Mouse (Mus musculus): ENCODE measurements around the gene Trarg1. TPM values are rescaled to one million over a fixed set of nuclear protein-coding genes. Genes with fewer than 3 reads are reported as not detected.

Trarg1 gene
- polyA plus RNA-seq, 2 experiments = not detected

- Histone ChIP-seq H3K27me3 (ENCODE audit: control insufficient read depth, insufficient read depth, low read length) (peaks cover 18% of the 10 kb centered on the region), H3K9ac (replicated peaks) (no peak overlapping the region), H3K36me3 (replicated peaks; ENCODE audit: control insufficient read depth, insufficient read depth, low read depth) (no peaks in the 10 kb centered on the region), H3K4me2 (ENCODE audit: low read depth) (no peak overlapping the region), H3K4me1 (replicated peaks; ENCODE audit: control insufficient read depth in 2 of 2, insufficient read depth in 2 of 2, low read length in 1 of 2) (no peaks in the 10 kb centered on the region), H3K4me3 (ENCODE audit: insufficient read depth in 1 of 2, low read depth in 2 of 2, low read length in 2 of 2) (no peak overlapping the region), H3K27ac (no peak overlapping the region), H3K9me3 (ENCODE audit: control insufficient read depth, low read length) (no peaks in the 10 kb centered on the region)
- 47% methylated on average over 7 of the region's 7 CpGs for WGBS (ENCODE audit: insufficient replicate concordance)
- ATAC-seq (ENCODE audit: insufficient read depth) (no peak), DNase-seq (ENCODE audit: low read depth in 3 of 3, low spot score in 3 of 3) (no peak)
- TF ChIP-seq CTCF (IDR thresholded peaks at IDR 0.05; ENCODE audit: low read depth) (no peak), EP300 (IDR thresholded peaks at IDR 0.05; ENCODE audit: low read depth) (no peak)
Measured at GRCm38 (mm10) chr11:76661790-76662468, 17.7 kb upstream of the Trarg1 start.

GRCm38 (mm10) chr11:76666002-76666649 lies 13.5 kb upstream of the Trarg1 start:
- peak overlapping the region; percentile 2; the same call in 1 of the 2 replicates for H3K4me2 ChIP-seq (ENCODE audit: low read depth)
- no peak for DNase-seq (ENCODE audit: low read depth in 3 of 3, low spot score in 3 of 3)

GRCm38 (mm10) chr11:76667807-76668206 lies 11.8 kb upstream of the Trarg1 start:
- Histone ChIP-seq H3K36me3 (replicated peaks; ENCODE audit: control insufficient read depth, insufficient read depth, low read depth) (no peaks in the 10 kb centered on the region), H3K4me1 (replicated peaks; ENCODE audit: control insufficient read depth in 2 of 2, insufficient read depth in 2 of 2, low read length in 1 of 2) (no peaks in the 10 kb centered on the region), H3K4me3 (ENCODE audit: insufficient read depth in 1 of 2, low read depth in 2 of 2, low read length in 2 of 2) (no peak overlapping the region), H3K27me3 (ENCODE audit: control insufficient read depth, insufficient read depth, low read length) (peaks cover 43% of the 10 kb centered on the region), H3K9me3 (ENCODE audit: control insufficient read depth, low read length) (no peaks in the 10 kb centered on the region), H3K9ac (replicated peaks) (no peak overlapping the region), H3K4me2 (ENCODE audit: low read depth) (no peak overlapping the region), H3K27ac (no peak overlapping the region)
- TF ChIP-seq CTCF (IDR thresholded peaks at IDR 0.05; ENCODE audit: low read depth) = no peak
- TF ChIP-seq EP300 (IDR thresholded peaks at IDR 0.05; ENCODE audit: low read depth) = no peak
- WGBS (ENCODE audit: insufficient replicate concordance) = 16% methylated on average over 4 of the region's 4 CpGs
- no peak for ATAC-seq (ENCODE audit: insufficient read depth)
- no peak for DNase-seq (ENCODE audit: low read depth in 3 of 3, low spot score in 3 of 3)

More at GRCm38 (mm10) chr11:76666002-76666649, 13.5 kb upstream of the Trarg1 start:
- Histone ChIP-seq H3K36me3 (replicated peaks; ENCODE audit: control insufficient read depth, insufficient read depth, low read depth) (no peaks in the 10 kb centered on the region), H3K27ac (no peak overlapping the region), H3K4me1 (replicated peaks; ENCODE audit: control insufficient read depth in 2 of 2, insufficient read depth in 2 of 2, low read length in 1 of 2) (no peaks in the 10 kb centered on the region), H3K9ac (replicated peaks) (no peak overlapping the region), H3K4me3 (ENCODE audit: insufficient read depth in 1 of 2, low read depth in 2 of 2, low read length in 2 of 2) (no peak overlapping the region), H3K9me3 (ENCODE audit: control insufficient read depth, low read length) (no peaks in the 10 kb centered on the region), H3K27me3 (ENCODE audit: control insufficient read depth, insufficient read depth, low read length) (peaks cover 27% of the 10 kb centered on the region)
- TF ChIP-seq CTCF (IDR thresholded peaks at IDR 0.05; ENCODE audit: low read depth) (no peak), EP300 (IDR thresholded peaks at IDR 0.05; ENCODE audit: low read depth) (no peak)
- no peak for ATAC-seq (ENCODE audit: insufficient read depth)
- 8% methylated on average over 35 of the region's 35 CpGs for WGBS (ENCODE audit: insufficient replicate concordance)

DNA sequence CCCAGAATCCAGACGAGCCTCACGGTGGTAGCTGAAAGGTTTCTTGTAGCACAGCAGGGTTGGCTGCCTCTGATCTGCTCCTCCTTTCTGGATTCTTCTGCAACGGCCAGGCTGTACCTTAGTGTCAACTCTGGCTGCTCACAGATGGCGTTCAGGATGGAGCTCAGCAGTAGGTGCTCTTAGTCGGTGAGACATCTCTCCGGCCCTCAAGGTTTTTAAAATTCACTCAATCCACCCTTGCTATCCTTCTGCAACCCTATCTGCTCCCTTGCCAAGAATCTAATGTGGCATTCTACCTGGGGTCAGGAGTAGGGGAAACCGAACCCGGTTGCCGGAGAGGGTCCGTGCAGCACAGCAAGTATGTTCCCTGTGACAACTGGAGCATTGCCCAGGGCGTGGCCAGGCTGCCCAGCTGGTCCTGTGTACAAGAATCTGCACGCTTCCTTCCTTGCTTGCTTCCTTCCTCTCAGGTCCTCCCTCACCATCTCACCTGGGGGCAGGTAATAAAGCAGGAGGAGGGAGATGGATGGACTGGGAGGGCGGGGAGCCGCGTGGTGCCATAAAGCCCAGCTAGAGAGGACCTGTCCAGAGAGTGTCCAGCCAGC lies 7.6 kb upstream of the Trarg1 start, which contains the start of gene Bhlha9:
Gene Bhlha9, plus strand, starts transcription at position 600 of the 605 bp plus-strand sequence.
- H3K4me1 ChIP-seq (replicated peaks; ENCODE audit: control insufficient read depth in 2 of 2, insufficient read depth in 2 of 2, low read length in 1 of 2) = no peaks in the 10 kb centered on the region
- DNase-seq (ENCODE audit: low read depth in 3 of 3, low spot score in 3 of 3) = no peak
- no peaks in the 10 kb centered on the region for H3K9me3 ChIP-seq (ENCODE audit: control insufficient read depth, low read length)
- H3K27ac ChIP-seq = no peak within 1 kb of the TSS
- no peak for ATAC-seq (ENCODE audit: insufficient read depth)
- H3K4me2 ChIP-seq (ENCODE audit: low read depth) = no peak within 1 kb of the TSS
- H3K36me3 ChIP-seq (replicated peaks; ENCODE audit: control insufficient read depth, insufficient read depth, low read depth) = no peaks in the 10 kb centered on the region
- no peak within 1 kb of the TSS for H3K9ac ChIP-seq (replicated peaks)
- 52% methylated on average over 15 of the region's 15 CpGs for WGBS (ENCODE audit: insufficient replicate concordance)
- no peak within 1 kb of the TSS for H3K4me3 ChIP-seq (ENCODE audit: insufficient read depth in 1 of 2, low read depth in 2 of 2, low read length in 2 of 2)
- TF ChIP-seq CTCF (IDR thresholded peaks at IDR 0.05; ENCODE audit: low read depth) (no peak), EP300 (IDR thresholded peaks at IDR 0.05; ENCODE audit: low read depth) (no peak)
- H3K27me3 ChIP-seq (ENCODE audit: control insufficient read depth, insufficient read depth, low read length) = peaks cover 41% of the 10 kb centered on the region

Measured in liver, embryonic 14.5 days (tissue).